Mouse (Mus musculus): ENCODE measurements around the gene Aurkaip1.

GRCm38 (mm10) chr4:155791240-155791933 lies 39.7 kb upstream of the Aurkaip1 start:
- TF ChIP-seq CTCF (IDR thresholded peaks at IDR 0.05), result no peak
- TF ChIP-seq EP300 (IDR thresholded peaks at IDR 0.05; ENCODE audit: insufficient read depth, low read depth, low read length), result no peak
- no peak for TF ChIP-seq POLR2A (IDR thresholded peaks at IDR 0.05; ENCODE audit: insufficient read depth, low read depth, low read length)
